Mouse (Mus musculus) hindbrain, embryonic 15.5 days (tissue): ENCODE data around the gene Kifc3. TPM values are rescaled to one million over a fixed set of nuclear protein-coding genes. Genes with fewer than 3 reads are reported as not detected.

Source experiments
- ATAC-seq: fragments of 200-750 bp; cut with Nextera tagmentation; 2 replicates; pipeline ENCODE4 v1.8.0; 2017; ENCODE audit warnings: low read depth, moderate number of reproducible peaks, moderate TSS enrichment; ENCODE audit not compliant: low FRiP score
- H3K27ac ChIP-seq: fragments of 300-500 bp; sonication (generic); replicated peaks from 2 replicates; pipeline ENCODE4 v1.5.1; 2015; ENCODE audit warnings: mild to moderate bottlenecking, inconsistent platforms
- H3K27me3 ChIP-seq: fragments of 300-500 bp; sonication (generic); 2 replicates; pipeline ENCODE4 v1.6.1; 2015; ENCODE audit warnings: control low read depth, inconsistent platforms
- H3K36me3 ChIP-seq: fragments of 300-500 bp; sonication (generic); 2 replicates; pipeline ENCODE4 v1.6.1; 2015; ENCODE audit warnings: control low read depth, inconsistent platforms
- H3K4me1 ChIP-seq: fragments of 300-500 bp; sonication (generic); replicated peaks from 2 replicates; pipeline ENCODE4 v1.6.1; 2015; ENCODE audit warnings: control low read depth, inconsistent platforms
- H3K4me2 ChIP-seq: fragments of 300-500 bp; sonication (generic); 2 replicates; pipeline ENCODE4 v1.6.1; 2015; ENCODE audit warnings: moderate library complexity, mild to moderate bottlenecking, inconsistent platforms
- H3K4me3 ChIP-seq: fragments of 300-500 bp; sonication (generic); 2 replicates; pipeline ENCODE4 v1.5.1; 2015; ENCODE audit warnings: mild to moderate bottlenecking, inconsistent platforms
- H3K9ac ChIP-seq: fragments of 300-500 bp; sonication (generic); 2 replicates; pipeline ENCODE4 v1.6.1; 2015; ENCODE audit warnings: inconsistent platforms
- H3K9me3 ChIP-seq: fragments of 300-500 bp; sonication (generic); 2 replicates; pipeline ENCODE4 v1.6.1; 2016; ENCODE audit warnings: control low read depth, inconsistent platforms
- WGBS: fragments of 180-500 bp; shearing (Covaris S2); methylation state at CpG from one replicate; pipeline ENCODE4 v1.1.7; 2015; 5-methylcytosine and 5-hydroxymethylcytosine counted together
- polyA plus RNA-seq: library from polyadenylated mRNA; unstranded; fragments of >200 nt; fragmentation: Nextera tagmentation; extraction: Ambion mirVana; gene quantifications from 2 replicates; pipeline ENCODE4 v1.2.1, GENCODE M21; 2015

Gene Kifc3
- polyA plus RNA-seq, 1 experiment from 2014 or later = 30.2 TPM

GRCm38 (mm10) chr8:95200001-95200405, 2.6 kb downstream of the Kifc3 start:
- no peaks in the 10 kb centered on the region for H3K36me3 ChIP-seq
- WGBS = 76% methylated on average over 9 of the region's 9 CpGs
- no peak for ATAC-seq
- no peak overlapping the region for H3K4me3 ChIP-seq
- no peaks in the 10 kb centered on the region for H3K9me3 ChIP-seq
- no peak overlapping the region for H3K9ac ChIP-seq
- H3K4me1 ChIP-seq = no peaks in the 10 kb centered on the region; the same call in 1 of the 2 replicates
- H3K27me3 ChIP-seq = no peaks in the 10 kb centered on the region
- no peak overlapping the region for H3K4me2 ChIP-seq
- H3K27ac ChIP-seq = no peak overlapping the region

GRCm38 (mm10) chr8:95195728-95196127, 6.9 kb downstream of the Kifc3 start:
- ATAC-seq = no peak
- Histone ChIP-seq H3K4me1 (no peaks in the 10 kb centered on the region; the same call in 1 of the 2 replicates), H3K9me3 (no peaks in the 10 kb centered on the region), H3K27me3 (no peaks in the 10 kb centered on the region), H3K36me3 (no peaks in the 10 kb centered on the region), H3K4me3 (no peak overlapping the region), H3K4me2 (no peak overlapping the region), H3K27ac (no peak overlapping the region), H3K9ac (no peak overlapping the region)
- 77% methylated on average over 11 of the region's 11 CpGs for WGBS

DNA sequence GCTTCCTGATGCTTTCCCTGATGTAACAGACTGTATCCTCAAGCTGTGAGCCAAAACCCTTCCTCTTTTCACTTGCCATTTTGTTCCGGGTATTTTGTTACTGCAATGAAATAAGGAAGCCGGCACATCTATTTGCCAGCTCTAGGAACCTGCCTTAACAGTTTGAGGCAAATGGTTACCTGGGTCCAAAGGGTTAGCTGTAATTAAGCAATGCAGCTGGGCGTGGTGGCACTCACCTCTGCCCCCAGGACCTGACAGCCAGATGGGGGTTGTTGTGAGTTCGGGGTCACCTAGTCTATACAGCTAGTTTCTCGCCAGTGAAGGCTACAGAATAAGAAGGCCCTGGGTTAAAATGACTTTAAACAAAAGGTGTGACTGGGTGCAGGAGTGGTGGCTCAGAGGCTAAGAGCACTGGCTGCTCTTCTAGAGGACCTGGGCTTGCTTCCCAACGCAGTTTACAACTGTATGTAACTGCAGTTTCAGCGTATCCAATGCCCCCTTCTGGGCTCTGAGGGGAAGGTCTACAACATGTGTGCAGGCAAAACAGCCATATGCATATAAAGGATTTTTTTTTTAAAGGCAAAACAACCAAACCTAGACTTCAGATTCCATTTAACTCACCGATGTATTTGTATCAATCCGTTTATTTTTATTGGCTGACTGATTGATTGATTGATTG, 11.0 kb downstream of the Kifc3 start:
- 92% methylated on average over 9 of the region's 9 CpGs for WGBS
- H3K36me3 ChIP-seq = no peaks in the 10 kb centered on the region
- no peaks in the 10 kb centered on the region for H3K9me3 ChIP-seq
- no peak overlapping the region for H3K27ac ChIP-seq
- no peaks in the 10 kb centered on the region; the same call in 1 of the 2 replicates for H3K4me1 ChIP-seq
- no peak overlapping the region for H3K9ac ChIP-seq
- no peak overlapping the region for H3K4me3 ChIP-seq
- no peak for ATAC-seq
- no peaks in the 10 kb centered on the region for H3K27me3 ChIP-seq
- no peak overlapping the region for H3K4me2 ChIP-seq

GRCm38 (mm10) chr8:95187579-95187978, 15.0 kb downstream of the Kifc3 start:
- H3K4me1 ChIP-seq = no peaks in the 10 kb centered on the region
- H3K9me3 ChIP-seq = no peaks in the 10 kb centered on the region
- no peaks in the 10 kb centered on the region for H3K27me3 ChIP-seq
- no peak overlapping the region for H3K27ac ChIP-seq
- H3K4me3 ChIP-seq = no peak overlapping the region
- H3K36me3 ChIP-seq = no peaks in the 10 kb centered on the region
- WGBS = 83% methylated on average over 5 of the region's 5 CpGs
- H3K4me2 ChIP-seq = no peak overlapping the region
- ATAC-seq = no peak
- no peak overlapping the region for H3K9ac ChIP-seq

GRCm38 (mm10) chr8:95185891-95186513, 16.6 kb downstream of the Kifc3 start:
- Histone ChIP-seq H3K4me3 (no peak overlapping the region), H3K36me3 (no peaks in the 10 kb centered on the region), H3K4me1 (no peaks in the 10 kb centered on the region), H3K27me3 (no peaks in the 10 kb centered on the region), H3K9ac (no peak overlapping the region), H3K27ac (no peak overlapping the region), H3K4me2 (no peak overlapping the region), H3K9me3 (no peaks in the 10 kb centered on the region)
- no peak for ATAC-seq
- 81% methylated on average over 7 of the region's 7 CpGs for WGBS

DNA sequence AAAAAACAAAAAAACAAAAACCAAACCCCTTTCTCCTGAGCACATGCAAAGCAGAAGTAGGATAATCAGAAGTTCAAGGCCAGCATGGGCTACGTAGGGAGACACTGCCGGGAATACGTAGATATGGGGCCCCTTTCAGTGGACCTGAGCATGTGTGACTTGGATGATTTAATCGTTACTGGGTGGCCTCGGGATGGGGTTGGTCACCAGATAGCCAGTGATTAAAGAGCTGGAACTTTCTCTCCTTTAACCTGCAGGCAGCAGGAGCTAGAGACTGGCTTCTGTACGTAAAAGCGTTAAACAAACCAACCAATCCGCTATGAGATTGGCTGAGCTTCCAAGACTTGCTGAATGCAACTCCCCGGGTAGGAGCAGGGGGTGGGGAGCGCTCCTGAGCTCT, 17.5 kb downstream of the Kifc3 start:
- Histone ChIP-seq H3K4me1 (no peaks in the 10 kb centered on the region), H3K4me2 (no peak overlapping the region), H3K4me3 (no peak overlapping the region), H3K27me3 (no peaks in the 10 kb centered on the region), H3K27ac (no peak overlapping the region), H3K9ac (no peak overlapping the region), H3K36me3 (no peaks in the 10 kb centered on the region), H3K9me3 (no peaks in the 10 kb centered on the region)
- no peak for ATAC-seq
- WGBS = 54% methylated on average over 10 of the region's 10 CpGs

DNA sequence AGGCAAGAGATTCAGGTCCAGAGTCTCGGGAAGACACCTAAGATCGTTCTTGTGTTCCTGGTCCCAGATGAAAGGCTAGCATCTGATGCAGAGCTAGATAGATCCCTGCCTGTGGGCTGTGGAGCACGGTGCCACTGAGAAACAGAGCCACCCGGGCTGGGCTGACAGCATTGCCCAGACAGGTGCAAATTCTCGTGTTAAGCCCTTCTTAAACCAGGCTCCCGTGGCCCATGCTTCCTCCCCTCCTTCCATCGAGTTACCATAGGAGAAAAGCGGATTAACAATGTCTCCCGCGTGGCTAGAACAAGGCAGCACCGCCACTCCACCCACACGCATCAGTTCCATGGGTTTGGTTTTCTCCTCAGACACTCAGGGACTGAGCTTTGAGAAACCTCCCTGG, 18.4 kb downstream of the Kifc3 start:
- Histone ChIP-seq H3K4me2 (no peak overlapping the region), H3K27me3 (no peaks in the 10 kb centered on the region), H3K27ac (no peak overlapping the region), H3K4me3 (no peak overlapping the region), H3K36me3 (no peaks in the 10 kb centered on the region), H3K9me3 (no peaks in the 10 kb centered on the region), H3K4me1 (no peaks in the 10 kb centered on the region), H3K9ac (no peak overlapping the region)
- no peak for ATAC-seq
- WGBS = 82% methylated on average over 12 of the region's 12 CpGs

DNA sequence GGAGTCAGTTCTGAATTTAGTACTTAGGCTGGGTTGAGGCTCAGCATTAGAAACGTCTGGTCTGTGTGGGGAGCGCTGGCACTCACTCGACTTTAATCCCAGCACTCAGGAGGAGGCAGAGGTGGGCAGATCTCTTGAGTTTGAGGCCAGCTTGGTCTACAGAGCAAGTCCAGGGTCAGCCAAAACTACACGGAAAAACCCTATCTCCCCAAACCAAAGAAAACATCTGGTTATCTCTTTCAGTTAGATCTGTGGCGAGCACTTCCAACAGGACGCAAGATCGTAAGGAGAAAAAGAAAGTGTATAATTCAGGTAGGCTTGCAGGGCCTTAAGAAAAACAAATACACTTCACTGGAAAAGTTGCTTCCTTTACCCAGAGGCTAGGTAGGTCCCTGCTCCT, 20.8 kb downstream of the Kifc3 start:
- no peak for ATAC-seq
- no peak overlapping the region for H3K4me2 ChIP-seq
- WGBS = 74% methylated on average over 7 of the region's 7 CpGs
- no peaks in the 10 kb centered on the region for H3K9me3 ChIP-seq
- no peaks in the 10 kb centered on the region for H3K36me3 ChIP-seq
- no peaks in the 10 kb centered on the region for H3K4me1 ChIP-seq
- no peak overlapping the region for H3K27ac ChIP-seq
- no peaks in the 10 kb centered on the region for H3K27me3 ChIP-seq
- no peak overlapping the region for H3K9ac ChIP-seq
- no peak overlapping the region for H3K4me3 ChIP-seq

DNA sequence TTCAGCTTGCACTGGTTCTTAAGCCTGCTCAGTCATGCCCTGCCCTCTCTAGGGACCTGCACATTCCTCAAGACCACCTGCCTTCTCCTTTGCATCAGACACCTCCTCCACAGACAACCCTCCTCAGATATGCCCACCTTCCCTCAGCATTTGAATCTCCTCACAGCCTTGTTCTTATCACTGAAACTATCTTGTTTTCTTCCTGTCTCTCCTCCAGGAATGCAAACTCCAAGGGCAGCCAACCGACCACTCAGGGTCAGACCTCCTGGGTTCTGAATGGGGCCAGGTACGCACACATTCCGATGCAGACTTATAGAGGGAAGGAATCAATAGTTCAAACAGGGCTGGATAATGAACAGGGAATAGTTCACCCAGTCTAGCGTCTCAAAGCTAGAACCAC, 24.4 kb downstream of the Kifc3 start:
- H3K4me3 ChIP-seq = no peak overlapping the region
- H3K9ac ChIP-seq = no peak overlapping the region
- H3K36me3 ChIP-seq = no peaks in the 10 kb centered on the region
- no peaks in the 10 kb centered on the region for H3K9me3 ChIP-seq
- peaks cover 21% of the 10 kb centered on the region for H3K4me1 ChIP-seq
- 76% methylated on average over 4 of the region's 4 CpGs for WGBS
- no peak overlapping the region for H3K27ac ChIP-seq
- no peak for ATAC-seq
- no peak overlapping the region for H3K4me2 ChIP-seq
- H3K27me3 ChIP-seq = no peaks in the 10 kb centered on the region

- Histone ChIP-seq H3K27me3 (no peaks in the 10 kb centered on the region), H3K4me2 (no peak overlapping the region), H3K36me3 (no peaks in the 10 kb centered on the region), H3K27ac (peak overlapping the region; percentile 82; the same call in 1 of the 2 replicates), H3K9me3 (no peaks in the 10 kb centered on the region), H3K9ac (no peak overlapping the region), H3K4me1 (peaks cover 21% of the 10 kb centered on the region), H3K4me3 (no peak overlapping the region)
- no peak for ATAC-seq
- 88% methylated on average over 6 of the region's 6 CpGs for WGBS
Measured at GRCm38 (mm10) chr8:95176985-95177384, 25.6 kb downstream of the Kifc3 start.

- Histone ChIP-seq H3K4me2 (peak overlapping the region; percentile 28; the same call in 1 of the 2 replicates), H3K4me3 (no peak overlapping the region), H3K27me3 (no peaks in the 10 kb centered on the region), H3K9ac (0 out of 2 replicates have a peak overlapping the region, but pooled peaks have one; percentile 5), H3K27ac (peak overlapping the region; percentile 82), H3K9me3 (no peaks in the 10 kb centered on the region), H3K36me3 (no peaks in the 10 kb centered on the region), H3K4me1 (peaks cover 21% of the 10 kb centered on the region)
- WGBS = 18% methylated on average over 18 of the region's 18 CpGs
- ATAC-seq = peak; percentile 90
Measured at GRCm38 (mm10) chr8:95175808-95176207, 26.8 kb downstream of the Kifc3 start.

GRCm38 (mm10) chr8:95175306-95175705, 27.3 kb downstream of the Kifc3 start:
- 30% methylated on average over 5 of the region's 5 CpGs for WGBS
- no peak overlapping the region for H3K9ac ChIP-seq
- H3K9me3 ChIP-seq = no peaks in the 10 kb centered on the region
- no peak overlapping the region for H3K4me3 ChIP-seq
- no peaks in the 10 kb centered on the region for H3K36me3 ChIP-seq
- H3K4me2 ChIP-seq = no peak overlapping the region
- ATAC-seq = peak; percentile 57
- no peaks in the 10 kb centered on the region for H3K27me3 ChIP-seq
- peak overlapping the region; percentile 82 for H3K27ac ChIP-seq
- peaks cover 21% of the 10 kb centered on the region for H3K4me1 ChIP-seq
